Mouse (Mus musculus): Measurements from ENCODE around the gene Six3. TPM values are rescaled to one million over a fixed set of nuclear protein-coding genes. Genes with fewer than 3 reads are reported as not detected.

Gene Six3
- polyA plus RNA-seq, 1 experiment from 2014 or later: 1.5 TPM

DNA sequence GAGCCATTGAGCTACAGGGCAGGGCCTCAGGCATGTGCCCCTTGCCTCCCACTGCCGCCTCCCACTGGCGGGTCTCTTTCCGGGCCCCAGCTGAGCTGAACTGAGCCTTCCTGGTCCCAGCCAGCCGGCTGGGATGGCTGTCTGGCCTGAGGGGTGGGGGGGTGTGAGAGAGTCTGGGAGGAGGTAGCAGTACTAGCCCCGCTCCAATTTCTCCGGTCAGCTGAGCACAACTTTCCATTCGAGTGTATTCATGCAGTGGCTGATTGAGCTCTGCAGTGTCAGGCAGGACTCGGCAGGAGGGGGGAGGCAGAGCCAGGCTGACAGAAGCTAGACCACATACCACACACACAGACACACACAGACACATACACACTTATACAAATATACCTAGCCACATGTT is 15.4 kb downstream of the Six3 start:
- H3K27me3 ChIP-seq: peaks cover 54% of the 10 kb centered on the region
- TF ChIP-seq CTCF (IDR thresholded peaks at IDR 0.05): no peak
- ATAC-seq: no peak
- in situ Hi-C loops (cut with MboI; ENCODE audit: low pct_unique_long_range_greater_than_20kb): no loop called here
- POLR2A ChIA-PET: interaction anchor here (0.5 to 0.7 kb wide), 3 partner anchors 22 to 232 kb away, joined by 3 read pairs; no protein-coding TSS in a partner anchor
- DNase-seq (ENCODE audit: low read depth, low spot score): no peak
- CTCF ChIA-PET: no interaction called here

DNA sequence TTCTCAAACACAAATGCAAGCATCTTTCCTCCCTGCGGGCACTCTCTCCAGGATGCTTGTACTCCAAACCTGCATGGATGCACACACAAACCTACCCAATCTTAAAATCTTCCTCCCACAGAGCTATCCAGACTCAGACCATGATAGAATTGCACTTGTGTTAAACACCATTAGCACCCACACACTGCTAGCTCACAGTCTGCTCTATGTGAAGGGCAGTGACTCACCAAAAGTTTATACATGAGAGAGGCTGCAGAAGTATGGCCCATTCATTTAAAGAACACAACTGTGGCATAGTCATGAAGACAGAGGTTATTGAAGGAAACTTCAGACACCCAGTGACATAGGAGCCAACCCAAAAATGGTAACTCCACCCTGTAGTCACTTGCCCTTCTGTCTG is 16.0 kb downstream of the Six3 start:
- TF ChIP-seq CTCF (IDR thresholded peaks at IDR 0.05): no peak
- H3K27me3 ChIP-seq: peaks cover 51% of the 10 kb centered on the region
- ChIA-PET POLR2A (interaction anchor here (0.7 kb wide), 1 partner anchor 107 kb away, joined by 3 read pairs; no protein-coding TSS in a partner anchor), CTCF (no interaction called here)
- DNase-seq (ENCODE audit: low read depth, low spot score) (no peak), ATAC-seq (no peak)
- in situ Hi-C loops (cut with MboI; ENCODE audit: low pct_unique_long_range_greater_than_20kb): no loop called here

DNA sequence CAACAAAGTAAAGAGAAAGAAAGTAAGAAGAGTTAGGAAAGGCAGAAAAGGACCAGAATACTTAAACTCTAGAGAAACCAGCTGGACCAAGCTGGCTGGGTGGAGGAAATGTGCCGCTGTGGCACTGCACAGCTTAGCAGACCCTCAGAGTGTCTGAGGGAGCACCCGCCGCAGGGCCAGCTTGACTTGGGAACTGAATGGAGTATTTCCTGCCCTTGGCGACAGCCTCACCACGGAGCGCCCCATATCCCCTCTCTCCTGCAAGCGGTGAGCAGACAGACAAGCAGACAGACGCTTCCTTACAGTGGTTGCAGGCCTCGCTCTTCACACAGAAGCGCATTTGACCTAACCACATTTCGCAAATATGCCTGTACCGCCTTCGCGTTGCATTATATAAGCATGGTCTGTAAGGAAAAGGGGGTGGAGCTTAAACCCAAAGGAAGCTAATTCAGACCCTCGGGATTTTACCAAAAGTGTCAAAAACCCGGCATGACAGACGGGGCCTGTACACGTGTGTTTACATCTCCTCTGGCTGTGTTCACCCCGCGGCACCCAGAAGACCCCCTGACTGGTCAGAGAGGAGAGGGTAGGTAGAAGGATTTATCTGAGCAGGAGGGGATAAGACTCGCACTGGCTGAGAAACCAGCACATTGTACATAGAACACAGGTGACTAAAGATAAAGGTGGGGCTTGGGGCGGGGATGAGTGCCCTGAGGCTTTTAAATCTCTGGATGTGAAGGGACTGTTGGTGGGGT is 17.1 kb downstream of the Six3 start:
- no peak for DNase-seq (ENCODE audit: low read depth, low spot score)
- in situ Hi-C loops (cut with MboI; ENCODE audit: low pct_unique_long_range_greater_than_20kb): loop anchor here (5.0 kb wide), 2 partner anchors 433 to 793 kb away; no protein-coding TSS in a partner anchor
- peaks cover 41% of the 10 kb centered on the region for H3K27me3 ChIP-seq
- ATAC-seq: no peak
- ChIA-PET CTCF (interaction anchor here (5.0 kb wide), 1 partner anchor 441 kb away, joined by 28 read pairs; no protein-coding TSS in a partner anchor), POLR2A (no interaction called here)
- no peak for TF ChIP-seq CTCF (IDR thresholded peaks at IDR 0.05)

DNA sequence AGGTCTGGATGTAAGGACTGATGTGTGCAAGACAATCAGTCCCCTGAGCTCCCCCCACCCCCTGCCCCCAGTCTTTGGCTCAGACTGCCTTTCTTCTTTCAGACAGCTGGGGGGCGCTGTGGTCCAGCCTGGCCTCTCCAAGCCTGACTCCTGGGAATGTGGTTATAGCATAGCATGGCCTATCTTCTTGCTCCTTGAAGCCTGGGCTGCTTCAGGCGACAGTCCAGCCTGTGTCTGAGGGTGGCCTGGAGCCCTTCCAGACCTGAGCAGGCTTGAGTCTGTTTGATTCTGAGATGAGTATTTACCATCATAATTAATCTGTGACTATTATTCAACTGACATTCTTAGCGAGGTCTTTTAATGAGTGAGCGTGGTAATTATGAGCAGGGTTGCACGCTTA is 17.7 kb downstream of the Six3 start:
- DNase-seq (ENCODE audit: low read depth, low spot score): no peak
- in situ Hi-C loops (cut with MboI; ENCODE audit: low pct_unique_long_range_greater_than_20kb): loop anchor here (5.0 kb wide), 2 partner anchors 434 to 794 kb away; no protein-coding TSS in a partner anchor
- POLR2A ChIA-PET: no interaction called here
- TF ChIP-seq CTCF (IDR thresholded peaks at IDR 0.05): no peak
- peak; percentile 30 for ATAC-seq
- CTCF ChIA-PET: interaction anchor here (5.0 kb wide), 1 partner anchor 441 kb away, joined by 28 read pairs; no protein-coding TSS in a partner anchor
- peaks cover 35% of the 10 kb centered on the region for H3K27me3 ChIP-seq

DNA sequence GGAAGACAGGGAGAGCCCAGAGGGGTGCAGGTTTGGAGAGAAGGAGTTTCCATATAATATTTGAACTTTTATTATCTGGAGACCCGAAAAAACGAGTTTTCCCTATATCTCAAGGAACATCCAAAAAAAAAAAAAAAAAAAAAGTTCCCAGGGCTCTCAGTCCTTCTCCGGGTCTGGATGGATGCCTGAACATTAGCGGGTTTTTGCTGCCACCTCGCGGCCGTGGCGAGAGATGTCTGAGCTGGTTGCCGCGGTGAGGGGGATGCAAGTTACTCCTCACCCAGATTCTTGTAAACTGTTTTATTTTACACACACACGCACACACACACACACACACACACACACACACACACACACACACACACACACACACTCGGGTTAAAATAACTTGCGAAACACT is 20.2 kb downstream of the Six3 start:
- ChIA-PET POLR2A (no interaction called here), CTCF (interaction anchor here (0.9 to 5.0 kb wide), 9 partner anchors 17 to 797 kb away, joined by 3 to 28 read pairs (median 4); no protein-coding TSS in a partner anchor)
- ATAC-seq (peak; percentile 63), DNase-seq (ENCODE audit: low read depth, low spot score) (peak; percentile 6)
- in situ Hi-C loops (cut with MboI; ENCODE audit: low pct_unique_long_range_greater_than_20kb): loop anchor here (5.0 kb wide), 2 partner anchors 436 to 796 kb away; no protein-coding TSS in a partner anchor
- TF ChIP-seq CTCF (IDR thresholded peaks at IDR 0.05): peak; percentile 75
- peaks cover 20% of the 10 kb centered on the region for H3K27me3 ChIP-seq

DNA sequence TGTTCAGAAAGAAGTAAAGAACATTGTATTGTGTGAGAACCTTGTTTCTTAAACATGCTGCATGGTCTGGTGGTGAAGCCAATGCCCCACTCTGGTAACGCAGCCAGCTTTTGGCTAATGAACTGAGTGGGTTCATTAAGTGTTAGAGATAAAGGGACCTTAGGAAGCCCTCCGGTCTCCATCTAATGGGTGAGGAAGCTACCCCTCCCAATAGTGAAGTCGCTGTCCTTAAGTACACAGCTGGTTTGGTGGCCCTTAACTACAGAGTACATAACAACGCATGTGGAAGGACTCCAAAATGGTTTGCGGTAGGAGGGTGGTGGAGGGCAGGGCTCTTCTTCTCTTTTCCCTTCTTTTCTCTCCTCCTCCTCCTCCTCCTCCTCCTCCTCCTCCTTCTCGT is 24.5 kb downstream of the Six3 start:
- H3K27me3 ChIP-seq: peaks cover 6% of the 10 kb centered on the region
- ATAC-seq (peak; percentile 9), DNase-seq (ENCODE audit: low read depth, low spot score) (no peak)
- CTCF ChIA-PET: no interaction called here
- POLR2A ChIA-PET: no interaction called here
- in situ Hi-C loops (cut with MboI; ENCODE audit: low pct_unique_long_range_greater_than_20kb): loop anchor here (5.0 kb wide), 1 partner anchor 521 kb away; no protein-coding TSS in a partner anchor
- no peak for TF ChIP-seq CTCF (IDR thresholded peaks at IDR 0.05)

DNA sequence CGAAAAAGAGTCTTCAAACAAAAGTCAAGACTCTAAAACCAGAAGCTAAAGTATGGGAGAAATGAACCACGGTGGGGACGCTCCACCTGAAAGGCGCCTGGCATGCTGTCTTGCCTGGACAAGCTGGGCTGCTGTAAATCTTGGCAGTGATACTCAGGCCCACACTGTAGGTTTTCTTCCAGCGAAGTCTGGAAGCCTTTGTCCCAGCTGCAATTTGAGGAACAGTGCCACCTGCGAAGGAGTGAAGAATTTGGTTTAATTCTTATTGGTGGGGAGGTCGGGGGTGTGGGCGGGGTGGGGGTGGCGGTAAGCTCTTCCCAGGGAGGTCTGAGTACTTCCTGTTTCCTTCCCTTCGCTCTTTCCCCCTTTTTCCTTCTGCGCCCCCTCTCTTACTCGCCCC is 31.9 kb downstream of the Six3 start:
- DNase-seq (ENCODE audit: low read depth, low spot score): no peak
- ChIA-PET CTCF (no interaction called here), POLR2A (no interaction called here)
- in situ Hi-C loops (cut with MboI; ENCODE audit: low pct_unique_long_range_greater_than_20kb): no loop called here
- H3K27me3 ChIP-seq: peaks cover 19% of the 10 kb centered on the region
- TF ChIP-seq CTCF (IDR thresholded peaks at IDR 0.05): no peak
- ATAC-seq: no peak

DNA sequence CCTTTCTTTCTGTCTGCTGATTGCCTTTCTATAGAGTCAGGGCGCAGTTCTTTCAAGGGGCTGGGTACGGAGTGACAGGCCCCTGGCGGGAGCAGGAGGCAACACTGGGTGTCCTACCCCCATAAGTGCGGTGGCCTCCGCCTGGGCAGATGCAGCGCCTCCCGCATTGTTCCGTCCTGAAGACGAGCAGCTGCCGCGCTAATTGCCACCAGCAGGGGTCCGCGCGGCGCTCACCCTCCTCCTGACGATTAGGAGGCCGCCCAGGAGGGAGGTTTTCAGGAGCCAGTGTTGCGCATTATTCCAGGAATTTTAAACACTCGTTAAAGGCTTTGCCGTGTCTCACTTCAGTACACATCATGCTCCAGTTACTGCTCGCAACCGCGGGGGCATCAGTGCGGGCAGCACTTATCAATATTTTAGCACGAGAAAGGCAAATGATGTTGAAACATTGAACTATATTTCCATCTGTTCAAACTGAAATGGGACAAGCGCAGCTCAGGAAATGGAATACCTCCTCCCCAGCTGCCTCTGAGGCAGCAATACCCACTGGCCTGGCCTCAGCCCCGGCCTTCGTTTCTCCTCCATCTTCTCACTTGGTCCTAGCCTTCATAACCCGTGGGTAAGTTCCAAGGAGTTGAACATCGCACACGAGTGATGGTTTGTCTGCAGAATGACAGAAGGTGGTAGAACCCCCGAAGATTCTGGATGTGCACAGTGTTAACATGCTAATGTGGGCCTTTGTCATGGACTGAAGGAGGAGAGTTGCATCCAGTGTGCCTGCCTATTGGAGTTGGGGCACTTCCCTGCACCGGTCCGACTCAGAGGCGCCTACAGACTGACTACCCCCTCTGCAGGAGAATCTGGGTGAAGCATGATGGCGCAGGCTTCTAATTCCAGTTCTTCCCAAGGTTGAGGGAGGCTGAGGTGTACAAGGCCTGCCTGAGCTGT is 32.6 kb downstream of the Six3 start:
- in situ Hi-C loops (cut with MboI; ENCODE audit: low pct_unique_long_range_greater_than_20kb): no loop called here
- TF ChIP-seq CTCF (IDR thresholded peaks at IDR 0.05): peak; percentile 53
- peaks cover 19% of the 10 kb centered on the region for H3K27me3 ChIP-seq
- no peak for DNase-seq (ENCODE audit: low read depth, low spot score)
- peak; percentile 60 for ATAC-seq
- CTCF ChIA-PET: interaction anchor here (0.7 kb wide), 1 partner anchor 238 kb away, joined by 3 read pairs; no protein-coding TSS in a partner anchor
- POLR2A ChIA-PET: no interaction called here

DNA sequence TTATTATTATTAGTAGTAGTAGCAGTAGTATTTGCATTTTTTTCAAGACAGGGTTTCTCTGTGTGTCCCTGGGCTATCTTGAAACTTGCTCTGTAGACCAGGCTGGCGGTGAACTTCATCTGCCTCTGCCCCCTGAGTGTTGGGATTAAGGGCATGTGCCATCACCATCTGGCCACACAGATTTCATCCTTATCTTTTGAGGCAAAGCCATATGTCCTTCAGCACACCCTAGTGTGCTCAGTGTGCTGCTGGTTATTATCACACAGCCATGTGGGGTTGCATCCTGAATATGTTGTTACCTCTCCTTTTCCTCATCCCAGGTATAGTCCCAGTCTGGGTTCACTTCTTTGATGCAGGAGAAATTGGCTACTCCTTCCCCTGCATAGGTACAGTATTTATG is 46.6 kb downstream of the Six3 start:
- ChIA-PET POLR2A (no interaction called here), CTCF (no interaction called here)
- peaks cover 15% of the 10 kb centered on the region for H3K27me3 ChIP-seq
- ATAC-seq: no peak
- in situ Hi-C loops (cut with MboI; ENCODE audit: low pct_unique_long_range_greater_than_20kb): loop anchor here (5.0 kb wide), 1 partner anchor 402 kb away; no protein-coding TSS in a partner anchor
- no peak for TF ChIP-seq CTCF (IDR thresholded peaks at IDR 0.05)
- DNase-seq (ENCODE audit: low read depth, low spot score): no peak

DNA sequence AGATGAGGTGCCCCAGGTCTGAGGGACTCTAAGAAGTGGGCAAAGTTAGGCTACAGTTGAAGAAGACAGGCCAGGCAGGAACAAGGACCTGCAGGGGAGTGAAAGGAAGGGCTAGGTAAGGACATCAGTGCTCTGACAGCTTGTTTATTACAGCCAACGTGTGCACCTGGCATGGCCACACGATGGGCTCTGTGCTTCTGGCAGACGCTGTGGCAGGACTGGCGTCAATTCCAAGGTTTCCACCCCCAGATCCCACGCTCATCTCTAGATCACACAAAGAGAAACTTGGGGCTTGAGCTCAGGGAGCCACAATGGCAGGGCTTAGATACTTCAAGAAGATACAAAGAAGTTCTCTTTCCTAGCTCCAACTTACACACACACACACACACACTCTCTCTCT is 48.1 kb downstream of the Six3 start:
- no peak for DNase-seq (ENCODE audit: low read depth, low spot score)
- no peak for TF ChIP-seq CTCF (IDR thresholded peaks at IDR 0.05)
- peaks cover 17% of the 10 kb centered on the region for H3K27me3 ChIP-seq
- POLR2A ChIA-PET: no interaction called here
- CTCF ChIA-PET: no interaction called here
- in situ Hi-C loops (cut with MboI; ENCODE audit: low pct_unique_long_range_greater_than_20kb): loop anchor here (5.0 kb wide), 1 partner anchor 401 kb away; no protein-coding TSS in a partner anchor
- no peak for ATAC-seq

Measured in Patski (cell line).